Mouse (Mus musculus) megakaryocyte progenitor cell, adult 5-6 weeks (primary cell): ENCODE results near the gene Hoxa1. TPM values are rescaled to one million over a fixed set of nuclear protein-coding genes. Genes with fewer than 3 reads are reported as not detected.

ENCODE experiments used
- ATAC-seq: replicated peaks from 2 replicates; pipeline ENCODE4 v1.8.0; 2016; ENCODE audit warnings: mild to moderate bottlenecking, moderate TSS enrichment, inconsistent platforms; ENCODE audit not compliant: poor library complexity
- total RNA-seq, 2 experiments: library from RNA; stranded (forward) in 1 of 2; stranded (reverse) in 1 of 2; fragments of 157-497, 149-512 nt in 1 of 2; fragments of 200-1000 nt in 1 of 2; gene quantifications; 2 replicates each; pipeline versions ENCODE4 v1.2.3 to v1.2.4; 2015 to 2017

The Hoxa1 gene
- total RNA-seq, 2 experiments from 2014 or later = 0.17 TPM; not detected in 1

GRCm38 (mm10) chr6:52111846-52112245 lies 46.3 kb downstream of the Hoxa1 start:
- no peak for ATAC-seq

GRCm38 (mm10) chr6:52107400-52107799 lies 50.7 kb downstream of the Hoxa1 start:
- ATAC-seq = no peak

- ATAC-seq = no peak
These were observed 51.4 kb downstream of the Hoxa1 start for GRCm38 (mm10) chr6:52106716-52107115.

- ATAC-seq = no peak
These were observed 51.9 kb downstream of the Hoxa1 start for GRCm38 (mm10) chr6:52106178-52106577.

Other genes starting within 250 kb of the Hoxa1 start
- gene Skap2, start 145.8 kb downstream of the Hoxa1 start, total RNA-seq (2015) = 96.8 and 103 TPM in 2 replicates
- gene Skap2, start 145.8 kb downstream of the Hoxa1 start, total RNA-seq (2017) = 139 and 181 TPM in 2 replicates
- 0.86 TPM in 1 of 2 replicates, not detected in the other for gene Hoxa2, start 6.5 kb upstream of the Hoxa1 start, total RNA-seq (2015)
- 0.34 TPM in 1 of 2 replicates, not detected in the other for gene Hoxa2, start 6.5 kb upstream of the Hoxa1 start, total RNA-seq (2017)
- gene 5730596B20Rik, start 19.2 kb upstream of the Hoxa1 start, total RNA-seq (2015) = not detected in 2 replicates
- gene 5730596B20Rik, start 19.2 kb upstream of the Hoxa1 start, total RNA-seq (2017) = not detected in 2 replicates
- 0.88 and 1.9 TPM in 2 replicates for gene Hoxa4, start 33.4 kb upstream of the Hoxa1 start, total RNA-seq (2015)
- gene Hoxa4, start 33.4 kb upstream of the Hoxa1 start, total RNA-seq (2017) = 0.71 and 1.3 TPM in 2 replicates
- gene Hoxa5, start 46.3 kb upstream of the Hoxa1 start, total RNA-seq (2015) = 2.3 and 3.1 TPM in 2 replicates
- gene Hoxa5, start 46.3 kb upstream of the Hoxa1 start, total RNA-seq (2017) = 0.83 and 1.1 TPM in 2 replicates
- 0.22 TPM in 1 of 2 replicates, not detected in the other for gene Hoxa6, start 50.4 kb upstream of the Hoxa1 start, total RNA-seq (2015)
- not detected in 2 replicates for gene Hoxa6, start 50.4 kb upstream of the Hoxa1 start, total RNA-seq (2017)
- gene Hoxa3, start 55.0 kb upstream of the Hoxa1 start, total RNA-seq (2015) = 0.59 and 2.1 TPM in 2 replicates
- gene Hoxa3, start 55.0 kb upstream of the Hoxa1 start, total RNA-seq (2017) = 0.37 and 0.42 TPM in 2 replicates
- gene Gm28308, start 55.0 kb upstream of the Hoxa1 start, total RNA-seq (2015) = not detected in 2 replicates
- 0.84 TPM in 1 of 2 replicates, not detected in the other for gene Gm28308, start 55.0 kb upstream of the Hoxa1 start, total RNA-seq (2017)
- gene Hoxa7, start 63.5 kb upstream of the Hoxa1 start, total RNA-seq (2015) = 11.4 and 15.7 TPM in 2 replicates
- gene Hoxa7, start 63.5 kb upstream of the Hoxa1 start, total RNA-seq (2017) = 5.5 and 8.2 TPM in 2 replicates
- gene Hoxa9, start 72.8 kb upstream of the Hoxa1 start, total RNA-seq (2015) = 8.1 and 10.7 TPM in 2 replicates
- gene Hoxa9, start 72.8 kb upstream of the Hoxa1 start, total RNA-seq (2017) = 23.4 and 24.9 TPM in 2 replicates
- gene Hoxa10, start 82.5 kb upstream of the Hoxa1 start, total RNA-seq (2015) = 0.12 and 0.24 TPM in 2 replicates
- gene Hoxa10, start 82.5 kb upstream of the Hoxa1 start, total RNA-seq (2017) = 0.30 TPM in 1 of 2 replicates, not detected in the other
- gene Hoxa11, start 87.5 kb upstream of the Hoxa1 start, total RNA-seq (2015) = not detected in 2 replicates
- 0.10 TPM in 1 of 2 replicates, not detected in the other for gene Hoxa11, start 87.5 kb upstream of the Hoxa1 start, total RNA-seq (2017)
- not detected in 2 replicates for gene Hoxa13, start 102.6 kb upstream of the Hoxa1 start, total RNA-seq (2015)
- not detected in 2 replicates for gene Hoxa13, start 102.6 kb upstream of the Hoxa1 start, total RNA-seq (2017)
- gene Evx1, start 155.2 kb upstream of the Hoxa1 start, total RNA-seq (2015) = not detected in 2 replicates
- not detected in 2 replicates for gene Evx1, start 155.2 kb upstream of the Hoxa1 start, total RNA-seq (2017)